Mouse (Mus musculus): ENCODE measurements at regions not wholly inside any gene's neighbourhood (a gene's known extent, or its start where the extent isn't known, plus 50 kb on each side); places are given as distances from the start of the nearest gene placed in this dataset.

GRCm38 (mm10) chr10:39242398-39242797 is 78.8 kb upstream of the Ccn6 start:
- no peak for DNase-seq
- TF ChIP-seq CTCF (IDR thresholded peaks at IDR 0.05), result no peak
- H3K4me3 ChIP-seq, result no peak overlapping the region
- intact Hi-C loops (cut with DNase I), result loop anchor here (10.0 kb wide), 1 partner anchor 132 kb away; no protein-coding TSS in a partner anchor
- no peak overlapping the region for H3K27ac ChIP-seq

GRCm38 (mm10) chr10:39241922-39242321 is 78.3 kb upstream of the Ccn6 start:
- no peak for DNase-seq
- Histone ChIP-seq H3K27ac (no peak overlapping the region), H3K4me3 (no peak overlapping the region)
- intact Hi-C loops (cut with DNase I), result loop anchor here (2.0 to 10.0 kb wide), 3 partner anchors 71 to 221 kb away; no protein-coding TSS in a partner anchor
- TF ChIP-seq CTCF (IDR thresholded peaks at IDR 0.05), result no peak

- TF ChIP-seq CTCF (IDR thresholded peaks at IDR 0.05), result no peak
- H3K4me3 ChIP-seq, result no peak overlapping the region
- no peak for DNase-seq
- intact Hi-C loops (cut with DNase I), result loop anchor here (2.0 to 10.0 kb wide), 3 partner anchors 71 to 221 kb away; no protein-coding TSS in a partner anchor
- no peak overlapping the region for H3K27ac ChIP-seq
Observed at GRCm38 (mm10) chr10:39241486-39241885, 77.9 kb upstream of the Ccn6 start.

GRCm38 (mm10) chr10:39240966-39241365 is 77.4 kb upstream of the Ccn6 start:
- intact Hi-C loops (cut with DNase I), result loop anchor here (1.0 to 10.0 kb wide), 4 partner anchors 70 to 279 kb away; no protein-coding TSS in a partner anchor
- no peak overlapping the region for H3K4me3 ChIP-seq
- no peak overlapping the region for H3K27ac ChIP-seq
- DNase-seq, result no peak
- TF ChIP-seq CTCF (IDR thresholded peaks at IDR 0.05), result no peak

GRCm38 (mm10) chr10:39240178-39240791 is 76.7 kb upstream of the Ccn6 start:
- H3K4me3 ChIP-seq, result peak overlapping the region; percentile 53
- intact Hi-C loops (cut with DNase I), result loop anchor here (1.0 to 10.0 kb wide), 4 partner anchors 69 to 280 kb away; no protein-coding TSS in a partner anchor
- no peak for TF ChIP-seq CTCF (IDR thresholded peaks at IDR 0.05)
- DNase-seq, result no peak
- no peak overlapping the region for H3K27ac ChIP-seq

- Histone ChIP-seq H3K27ac (0 out of 2 replicates have a peak overlapping the region, but pooled peaks have one; percentile 32), H3K4me3 (peak overlapping the region; percentile 53)
- TF ChIP-seq CTCF (IDR thresholded peaks at IDR 0.05), result peak; percentile 91
- intact Hi-C loops (cut with DNase I), result loop anchor here (1.0 to 10.0 kb wide), 4 partner anchors 69 to 281 kb away; no protein-coding TSS in a partner anchor
- peak; percentile 76 for DNase-seq
Observed at GRCm38 (mm10) chr10:39239498-39240177, 76.0 kb upstream of the Ccn6 start.

- Histone ChIP-seq H3K27ac (no peak overlapping the region), H3K4me3 (no peak overlapping the region)
- no peak for DNase-seq
- intact Hi-C loops (cut with DNase I), result no loop called here
- TF ChIP-seq CTCF (IDR thresholded peaks at IDR 0.05), result no peak
Observed at GRCm38 (mm10) chr10:39238596-39238995, 75.0 kb upstream of the Ccn6 start.

- DNase-seq, result no peak
- TF ChIP-seq CTCF (IDR thresholded peaks at IDR 0.05), result no peak
- intact Hi-C loops (cut with DNase I), result no loop called here
- H3K4me3 ChIP-seq, result no peak overlapping the region
- no peak overlapping the region for H3K27ac ChIP-seq
Observed at GRCm38 (mm10) chr10:39237549-39237948, 74.0 kb upstream of the Ccn6 start.

GRCm38 (mm10) chr10:39233926-39234450 is 70.4 kb upstream of the Ccn6 start:
- Histone ChIP-seq H3K4me3 (no peak overlapping the region), H3K27ac (no peak overlapping the region)
- TF ChIP-seq CTCF (IDR thresholded peaks at IDR 0.05), result no peak
- intact Hi-C loops (cut with DNase I), result no loop called here
- peak; percentile 64 for DNase-seq

- DNase-seq, result no peak
- intact Hi-C loops (cut with DNase I), result no loop called here
- no peak overlapping the region for H3K27ac ChIP-seq
- no peak overlapping the region for H3K4me3 ChIP-seq
- TF ChIP-seq CTCF (IDR thresholded peaks at IDR 0.05), result no peak
Observed at GRCm38 (mm10) chr10:39233191-39233590, 69.6 kb upstream of the Ccn6 start.

- intact Hi-C loops (cut with DNase I), result no loop called here
- no peak for DNase-seq
- H3K4me3 ChIP-seq, result no peak overlapping the region
- H3K27ac ChIP-seq, result no peak overlapping the region
- TF ChIP-seq CTCF (IDR thresholded peaks at IDR 0.05), result no peak
Observed at GRCm38 (mm10) chr10:39230634-39231410, 67.2 kb upstream of the Ccn6 start.

GRCm38 (mm10) chr10:39229233-39229632 is 65.6 kb upstream of the Ccn6 start:
- intact Hi-C loops (cut with DNase I), result no loop called here
- Histone ChIP-seq H3K27ac (no peak overlapping the region; the same call in 1 of the 2 replicates), H3K4me3 (no peak overlapping the region)
- TF ChIP-seq CTCF (IDR thresholded peaks at IDR 0.05), result no peak
- DNase-seq, result no peak
